Mouse (Mus musculus) small intestine, adult 2 months (tissue): Measurements from ENCODE around the gene Arrb1. TPM values are rescaled to one million over a fixed set of nuclear protein-coding genes. Genes with fewer than 3 reads are reported as not detected.

ENCODE experiments used
- H3K27ac ChIP-seq: fragments of 200-500 bp; 2 replicates; pipeline ENCODE4 v1.5.1; 2012; ENCODE audit warnings: low read depth, low read length, control low read depth, inconsistent platforms; ENCODE audit not compliant: insufficient read depth
- H3K27me3 ChIP-seq: fragments of 200-500 bp; 2 replicates; pipeline ENCODE4 v1.6.1; 2012; ENCODE audit warnings: mild to moderate bottlenecking, moderate library complexity, low read length, inconsistent platforms; ENCODE audit not compliant: control insufficient read depth, insufficient read depth
- H3K36me3 ChIP-seq: fragments of 200-500 bp; 2 replicates; pipeline ENCODE4 v1.6.1; 2012; ENCODE audit warnings: mild to moderate bottlenecking, low read length, control low read depth, inconsistent platforms; ENCODE audit not compliant: control insufficient read depth, insufficient read depth
- H3K4me1 ChIP-seq: fragments of 200-500 bp; 2 replicates; pipeline ENCODE4 v1.6.1; 2012; ENCODE audit warnings: low read length, inconsistent platforms, mixed read lengths; ENCODE audit not compliant: control insufficient read depth, insufficient read depth, insufficient read length
- H3K4me3 ChIP-seq: fragments of 200-500 bp; 2 replicates; pipeline ENCODE4 v1.5.1; 2012; ENCODE audit warnings: low read depth, mild to moderate bottlenecking, control low read depth, inconsistent platforms, low read length, moderate library complexity
- CTCF ChIP-seq: fragments of 200-500 bp; IDR thresholded peaks from 2 replicates; pipeline ENCODE4 v1.5.1; 2012; ENCODE audit warnings: low read depth, mild to moderate bottlenecking, control low read depth, inconsistent platforms, low read length, moderate library complexity, mixed read lengths; ENCODE audit not compliant: insufficient replicate concordance, insufficient read length; ENCODE audit errors: extremely low read depth
- POLR2A ChIP-seq: fragments of 200-500 bp; IDR thresholded peaks from 2 replicates; pipeline ENCODE4 v1.6.1; 2012; ENCODE audit warnings: low read depth, mild to moderate bottlenecking, control low read depth, inconsistent platforms, low read length, moderate library complexity
- WGBS: fragments of 180-500 bp; shearing (Covaris S2); methylation state at CpG from one replicate; pipeline ENCODE4 v1.1.7; 2018; 5-methylcytosine and 5-hydroxymethylcytosine counted together
- polyA plus RNA-seq: library from polyadenylated mRNA; depleted of rRNA; stranded (reverse); fragments of >200 nt; gene quantifications from 2 replicates; pipeline ENCODE4 v1.2.3, GENCODE M21; 2012

Gene Arrb1
- polyA plus RNA-seq, 1 experiment, result 66.7 TPM

DNA sequence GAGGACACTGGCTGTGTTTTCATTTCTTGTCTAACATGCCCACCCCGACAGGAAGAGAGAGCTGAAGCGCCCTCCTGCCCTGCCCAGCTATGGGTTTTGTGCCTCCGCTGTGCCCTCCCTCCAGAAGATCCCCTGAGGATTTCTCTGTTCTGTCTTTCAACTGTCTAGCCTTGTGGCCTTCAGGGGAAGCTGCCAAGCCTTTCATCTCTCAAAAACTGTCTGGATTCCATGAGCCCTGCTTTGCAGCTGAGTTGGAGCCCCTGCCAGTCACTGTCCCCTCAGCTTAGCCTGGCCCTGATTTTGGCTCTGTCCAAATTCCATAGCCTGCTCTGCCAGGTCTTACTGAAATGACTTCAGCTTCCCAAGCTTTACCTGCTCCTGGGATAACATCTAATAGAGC, 71.5 kb downstream of the Arrb1 start:
- H3K4me1 ChIP-seq, result no peaks in the 10 kb centered on the region
- no peak overlapping the region for H3K27ac ChIP-seq
- 76% methylated on average over 3 of the region's 3 CpGs for WGBS
- H3K27me3 ChIP-seq, result no peaks in the 10 kb centered on the region
- no peak overlapping the region for H3K4me3 ChIP-seq
- TF ChIP-seq CTCF (no peak), POLR2A (no peak)
- H3K36me3 ChIP-seq, result peaks cover 18% of the 10 kb centered on the region

DNA sequence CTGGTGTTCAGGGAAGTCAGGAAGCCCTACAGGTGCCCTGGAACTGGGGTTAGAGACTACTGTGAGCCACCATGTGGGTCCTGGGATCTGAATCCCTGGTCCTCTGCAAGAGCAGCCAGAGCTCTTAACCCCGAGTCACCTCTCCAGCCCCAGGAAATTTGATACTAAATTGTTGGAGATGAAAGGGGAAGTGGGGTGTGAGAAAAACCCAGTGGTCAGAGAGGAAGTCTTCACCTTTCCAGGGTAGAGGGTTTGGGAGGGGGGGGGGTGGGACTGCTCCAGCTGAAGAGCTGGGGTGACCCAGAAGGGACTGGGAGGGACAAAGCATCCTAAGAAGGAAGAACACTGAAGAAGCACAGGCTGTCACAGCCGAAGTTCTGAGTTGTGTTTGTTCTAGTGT, 72.4 kb downstream of the Arrb1 start:
- TF ChIP-seq POLR2A (no peak), CTCF (no peak)
- Histone ChIP-seq H3K4me1 (no peaks in the 10 kb centered on the region), H3K27ac (no peak overlapping the region), H3K36me3 (peaks cover 13% of the 10 kb centered on the region), H3K27me3 (no peaks in the 10 kb centered on the region), H3K4me3 (no peak overlapping the region)
- WGBS, result 68% methylated on average over 2 of the region's 2 CpGs

DNA sequence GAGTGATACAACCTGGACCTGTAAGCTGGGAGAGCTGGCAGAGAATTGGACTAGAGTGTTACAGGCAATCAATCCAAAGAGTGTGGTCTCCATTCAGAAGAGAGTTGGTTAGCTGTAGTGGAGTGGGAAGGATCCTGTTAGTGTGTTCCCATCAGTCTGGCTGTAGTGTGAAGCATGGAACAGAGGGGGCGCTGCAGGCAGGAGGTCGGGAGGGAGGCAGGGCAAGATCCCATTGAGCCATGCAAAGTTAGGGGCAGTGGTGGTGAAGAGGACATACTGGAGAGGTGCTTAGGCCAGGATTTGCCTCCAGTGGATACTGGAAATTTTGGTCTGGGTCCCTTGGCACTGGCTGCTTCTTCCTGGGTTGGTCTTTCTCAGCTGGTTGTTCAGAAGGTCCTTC, 83.0 kb downstream of the Arrb1 start:
- no peaks in the 10 kb centered on the region for H3K4me1 ChIP-seq
- peaks cover 11% of the 10 kb centered on the region; the same call in 1 of the 2 replicates for H3K27me3 ChIP-seq
- TF ChIP-seq CTCF (no peak), POLR2A (no peak)
- 71% methylated on average over 2 of the region's 2 CpGs for WGBS
- H3K27ac ChIP-seq, result no peak overlapping the region
- no peaks in the 10 kb centered on the region for H3K36me3 ChIP-seq
- no peak overlapping the region for H3K4me3 ChIP-seq

DNA sequence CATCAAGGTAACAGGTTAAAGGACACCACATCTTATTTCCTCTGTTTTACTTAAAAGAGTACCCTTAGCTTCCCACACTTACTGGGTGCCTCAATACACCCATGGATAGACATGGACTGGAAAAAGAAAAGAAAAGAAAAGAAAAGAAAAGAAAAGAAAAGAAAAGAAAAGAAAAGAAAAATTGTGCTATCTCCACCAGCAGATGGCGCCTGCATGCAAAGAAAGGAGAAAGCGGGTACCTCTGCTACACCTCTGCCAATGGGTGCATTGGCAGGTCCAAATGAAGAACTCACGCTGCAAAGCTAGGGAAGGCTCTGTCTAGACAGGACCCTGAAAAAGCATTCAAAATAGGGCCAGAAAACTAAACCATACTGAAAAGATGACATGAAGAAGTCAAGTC, 83.6 kb downstream of the Arrb1 start:
- Histone ChIP-seq H3K4me3 (no peak overlapping the region), H3K27ac (no peak overlapping the region), H3K36me3 (no peaks in the 10 kb centered on the region), H3K4me1 (no peaks in the 10 kb centered on the region), H3K27me3 (peaks cover 11% of the 10 kb centered on the region; the same call in 1 of the 2 replicates)
- WGBS, result 0% methylated on average over 3 of the region's 3 CpGs
- TF ChIP-seq POLR2A (no peak), CTCF (peak; percentile 52; the same call in 1 of the 2 replicates)

DNA sequence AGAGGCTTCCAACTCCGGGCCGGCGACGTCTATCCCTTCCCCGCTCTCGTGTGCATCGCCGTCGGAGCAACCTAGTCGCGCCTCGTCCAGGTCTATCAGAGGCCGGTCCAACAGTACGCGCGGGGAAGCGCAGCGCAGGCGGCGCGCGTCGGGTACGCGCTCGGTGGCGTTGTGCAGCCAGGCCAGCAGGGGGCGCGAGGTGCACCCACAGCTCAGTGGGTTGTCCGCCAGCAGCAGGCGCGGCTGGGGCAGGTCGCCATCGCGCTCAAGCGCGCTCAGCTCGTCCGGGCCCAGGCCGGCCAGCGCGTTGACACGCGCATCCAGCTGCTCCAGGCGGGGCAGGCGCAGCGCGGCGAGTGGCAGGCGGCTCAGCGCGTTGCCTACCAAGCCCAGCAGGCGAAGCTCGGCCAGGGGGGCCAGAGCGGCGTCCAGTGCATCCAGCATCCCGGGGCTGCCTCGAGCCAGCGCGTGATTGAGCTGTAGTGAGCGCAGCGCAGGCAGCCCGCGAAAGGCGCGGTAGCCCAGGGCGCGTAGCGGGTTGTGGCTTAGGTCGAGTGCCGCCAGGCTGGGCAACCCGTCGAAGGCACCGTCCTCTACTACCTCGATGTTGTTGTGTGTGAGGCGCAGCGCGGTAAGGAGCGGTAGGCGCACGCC, 90.6 kb downstream of the Arrb1 start:
- peaks cover 14% of the 10 kb centered on the region for H3K27me3 ChIP-seq

DNA sequence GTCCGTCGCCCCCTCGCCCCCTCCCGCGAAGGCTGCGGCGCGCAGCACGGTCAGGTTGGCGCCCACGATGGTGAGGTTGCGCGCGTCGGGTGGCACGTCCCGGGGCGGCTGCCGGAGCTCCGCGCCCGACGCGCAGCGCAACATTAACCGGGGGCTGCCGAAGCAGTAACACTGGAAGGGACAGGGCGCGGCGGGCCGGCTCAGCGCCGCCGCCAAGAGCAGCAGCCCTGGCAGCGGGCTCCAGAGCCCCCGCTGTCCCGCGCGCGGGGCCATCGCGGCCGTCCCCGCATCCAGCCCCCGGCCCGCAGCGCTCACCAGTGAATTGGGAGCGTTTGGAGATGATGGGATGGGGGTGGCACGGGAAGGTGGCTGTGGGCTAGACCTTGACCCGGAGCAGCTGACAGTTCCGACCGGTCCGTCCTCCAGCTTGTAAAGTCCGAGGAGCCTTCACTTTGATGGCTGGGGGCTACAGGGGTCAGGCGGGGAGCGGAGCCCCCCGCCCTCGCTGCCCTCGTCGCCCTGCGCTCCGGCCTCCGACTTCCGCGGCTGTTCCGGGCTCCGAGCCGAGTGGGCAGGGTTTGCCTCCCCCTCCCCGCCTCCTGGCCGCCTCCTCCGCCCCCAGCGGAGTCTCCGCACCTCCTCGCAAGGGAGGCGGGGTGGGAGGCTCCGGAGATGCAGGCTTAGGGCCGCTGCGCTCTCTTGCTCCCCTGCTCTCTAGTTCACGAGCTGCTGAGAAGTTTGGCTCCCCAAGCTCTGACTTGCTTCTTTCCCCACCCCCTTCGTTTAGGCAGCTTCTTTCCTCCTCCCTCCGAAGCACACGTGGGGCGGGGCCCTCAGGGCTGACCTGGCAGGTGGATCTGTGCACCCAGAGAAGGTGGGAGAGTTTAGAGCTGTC, 91.4 kb downstream of the Arrb1 start, which contains the start of gene Tpbgl:
Gene Tpbgl, minus strand, starts transcription at position 728 of the 895 bp plus-strand sequence.
- under 1% methylated on average over 82 of the region's 83 CpGs for WGBS
- H3K27ac ChIP-seq, result no peak within 1 kb of the TSS
- H3K4me3 ChIP-seq, result peak within 1 kb of the TSS; percentile 53
- TF ChIP-seq CTCF (no peak), POLR2A (no peak)
- H3K36me3 ChIP-seq, result no peaks in the 10 kb centered on the region
- H3K4me1 ChIP-seq, result peaks cover 8% of the 10 kb centered on the region
- peaks cover 14% of the 10 kb centered on the region for H3K27me3 ChIP-seq

More for the DNA sequence above, 90.6 kb downstream of the Arrb1 start:
- H3K4me3 ChIP-seq, result peak overlapping the region; percentile 53
- no peak overlapping the region for H3K27ac ChIP-seq
- H3K36me3 ChIP-seq, result no peaks in the 10 kb centered on the region
- under 1% methylated on average over 80 of the region's 81 CpGs for WGBS
- H3K4me1 ChIP-seq, result peaks cover 8% of the 10 kb centered on the region
- TF ChIP-seq CTCF (peak; percentile 75), POLR2A (no peak)

DNA sequence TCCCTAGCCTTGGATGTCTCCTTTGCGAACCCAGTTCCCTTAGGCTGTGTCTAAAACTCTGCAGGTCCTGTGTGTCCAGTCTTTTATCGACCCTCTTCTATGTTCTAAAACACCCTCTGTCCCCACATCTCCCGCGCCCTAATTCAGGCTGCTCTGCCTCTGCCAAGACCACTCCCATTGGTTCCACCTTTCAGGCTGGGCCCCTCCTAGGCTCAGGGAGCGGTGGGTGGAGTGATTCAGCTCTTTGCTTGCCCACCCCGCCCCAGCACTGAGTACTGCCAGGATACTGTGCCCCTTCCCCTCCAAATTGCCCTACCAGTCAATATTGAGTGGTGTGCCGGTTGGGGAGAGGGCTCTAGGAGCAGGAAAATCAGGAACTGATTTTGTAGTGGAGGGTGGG, 92.1 kb downstream of the Arrb1 start:
- peaks cover 14% of the 10 kb centered on the region for H3K27me3 ChIP-seq
- no peaks in the 10 kb centered on the region for H3K36me3 ChIP-seq
- H3K4me1 ChIP-seq, result peaks cover 8% of the 10 kb centered on the region
- TF ChIP-seq CTCF, result no peak
- TF ChIP-seq POLR2A, result no peak
- 14% methylated on average over 7 of the region's 7 CpGs for WGBS
- H3K27ac ChIP-seq, result no peak overlapping the region
- H3K4me3 ChIP-seq, result no peak overlapping the region
